Mouse (Mus musculus) kidney, embryonic 14.5 days (tissue): ENCODE measurements around the gene Crebbp. TPM values are rescaled to one million over a fixed set of nuclear protein-coding genes. Genes with fewer than 3 reads are reported as not detected.
A peak's percentile ranks its signal among the peaks of the same experiment; 100 is the strongest.

Experiments
- ATAC-seq: fragments of 200-750 bp; cut with Nextera tagmentation; 2 replicates; pipeline ENCODE4 v1.8.0; 2017; ENCODE audit warnings: moderate number of reproducible peaks, mild to moderate bottlenecking, moderate TSS enrichment, moderate library complexity; ENCODE audit not compliant: low FRiP score, low TSS enrichment
- H3K27ac ChIP-seq: fragments of 300-500 bp; sonication (generic); 2 replicates; pipeline ENCODE4 v1.5.1; 2014; ENCODE audit warnings: low read depth, mild to moderate bottlenecking, low read length, moderate library complexity, mixed read lengths
- H3K27me3 ChIP-seq: fragments of 300-500 bp; sonication (generic); 2 replicates; pipeline ENCODE4 v1.6.1; 2014; ENCODE audit warnings: mild to moderate bottlenecking, low read length; ENCODE audit not compliant: control insufficient read depth, insufficient read depth
- H3K36me3 ChIP-seq: fragments of 300-500 bp; sonication (generic); 2 replicates; pipeline ENCODE4 v1.6.1; 2014; ENCODE audit warnings: low read length, mixed read lengths; ENCODE audit not compliant: control insufficient read depth, insufficient read depth
- H3K4me1 ChIP-seq: fragments of 300-500 bp; sonication (generic); 2 replicates; pipeline ENCODE4 v1.6.1; 2014; ENCODE audit warnings: low read length, mixed read lengths; ENCODE audit not compliant: control insufficient read depth, insufficient read depth
- H3K4me2 ChIP-seq: fragments of 300-500 bp; sonication (generic); replicated peaks from 2 replicates; pipeline ENCODE4 v1.6.1; 2014; ENCODE audit warnings: low read depth, mild to moderate bottlenecking, low read length
- H3K4me3 ChIP-seq: fragments of 300-500 bp; sonication (generic); 2 replicates; pipeline ENCODE4 v1.5.1; 2014; ENCODE audit warnings: mild to moderate bottlenecking, low read length
- H3K9ac ChIP-seq: fragments of 300-500 bp; sonication (generic); 2 replicates; pipeline ENCODE4 v1.6.1; 2014; ENCODE audit warnings: low read depth, mild to moderate bottlenecking, low read length, moderate library complexity
- H3K9me3 ChIP-seq: fragments of 300-500 bp; sonication (generic); 2 replicates; pipeline ENCODE4 v1.6.1; 2016; ENCODE audit warnings: low read length; ENCODE audit not compliant: control insufficient read depth
- WGBS: fragments of 180-500 bp; shearing (Covaris S2); extraction: QIAGEN DNeasy Blood & Tissue Kit; methylation state at CpG from one replicate; pipeline ENCODE4 v1.1.7; 2014; 5-methylcytosine and 5-hydroxymethylcytosine counted together
- polyA plus RNA-seq: library from polyadenylated mRNA; unstranded; fragments of >200 nt; fragmentation: Nextera tagmentation; extraction: Ambion mirVana; gene quantifications from 2 replicates; pipeline ENCODE4 v1.2.1, GENCODE M21; 2014

Gene Crebbp
- polyA plus RNA-seq, 1 experiment from 2014 or later: 55.0 TPM

DNA sequence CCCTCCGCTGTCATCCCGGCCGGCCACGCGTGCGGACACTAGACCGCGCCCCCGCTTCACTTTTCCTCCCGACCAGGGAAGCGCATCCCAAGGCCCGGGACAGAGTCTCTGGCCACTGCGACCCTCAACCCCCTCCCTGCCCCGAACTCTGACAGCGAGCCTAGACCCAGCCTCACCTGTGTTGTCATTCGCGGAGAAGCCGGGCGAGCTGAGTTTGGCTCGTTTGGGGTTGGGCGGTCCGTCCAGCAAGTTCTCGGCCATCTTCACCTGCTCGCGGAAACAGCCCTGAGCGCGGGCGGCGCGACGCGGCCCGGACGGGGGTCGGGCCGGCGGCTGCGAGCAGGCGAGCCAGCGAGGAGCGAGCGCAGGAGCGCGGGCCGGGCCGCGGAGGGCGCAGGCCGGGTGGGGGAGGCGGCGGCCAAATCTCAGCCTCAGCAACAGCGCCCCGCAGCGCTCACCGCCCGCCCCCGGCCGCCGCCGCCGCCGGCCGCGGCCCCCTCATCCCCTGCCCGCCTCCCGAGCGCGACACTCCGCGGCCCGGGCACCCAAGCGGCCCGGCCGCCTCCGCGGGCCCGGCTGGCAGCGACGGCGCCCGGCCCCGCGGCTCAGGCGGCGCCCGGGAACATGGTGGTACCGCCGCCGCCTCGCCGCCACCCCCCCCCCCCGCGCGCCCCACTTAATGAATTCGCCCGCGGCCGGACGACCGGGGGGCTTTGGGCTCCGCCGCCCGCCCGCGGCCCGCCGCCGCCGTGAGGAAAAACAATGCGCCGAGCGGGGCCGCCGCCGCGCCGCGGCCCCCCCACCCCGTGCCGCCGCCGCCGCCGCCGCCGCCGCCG, 616 bp downstream of the Crebbp start:
- H3K27me3 ChIP-seq: no peaks in the 10 kb centered on the region
- H3K4me2 ChIP-seq: peak overlapping the region; percentile 44
- peak overlapping the region; percentile 98 for H3K4me3 ChIP-seq
- H3K36me3 ChIP-seq: peaks cover 6% of the 10 kb centered on the region; the same call in 1 of the 2 replicates
- no peaks in the 10 kb centered on the region for H3K9me3 ChIP-seq
- WGBS: under 1% methylated on average over 69 of the region's 128 CpGs
- peak overlapping the region; percentile 98 for H3K9ac ChIP-seq
- ATAC-seq: peak; percentile 76
- peak overlapping the region; percentile 86; the same call in 1 of the 2 replicates for H3K27ac ChIP-seq
- H3K4me1 ChIP-seq: peaks cover 16% of the 10 kb centered on the region

DNA sequence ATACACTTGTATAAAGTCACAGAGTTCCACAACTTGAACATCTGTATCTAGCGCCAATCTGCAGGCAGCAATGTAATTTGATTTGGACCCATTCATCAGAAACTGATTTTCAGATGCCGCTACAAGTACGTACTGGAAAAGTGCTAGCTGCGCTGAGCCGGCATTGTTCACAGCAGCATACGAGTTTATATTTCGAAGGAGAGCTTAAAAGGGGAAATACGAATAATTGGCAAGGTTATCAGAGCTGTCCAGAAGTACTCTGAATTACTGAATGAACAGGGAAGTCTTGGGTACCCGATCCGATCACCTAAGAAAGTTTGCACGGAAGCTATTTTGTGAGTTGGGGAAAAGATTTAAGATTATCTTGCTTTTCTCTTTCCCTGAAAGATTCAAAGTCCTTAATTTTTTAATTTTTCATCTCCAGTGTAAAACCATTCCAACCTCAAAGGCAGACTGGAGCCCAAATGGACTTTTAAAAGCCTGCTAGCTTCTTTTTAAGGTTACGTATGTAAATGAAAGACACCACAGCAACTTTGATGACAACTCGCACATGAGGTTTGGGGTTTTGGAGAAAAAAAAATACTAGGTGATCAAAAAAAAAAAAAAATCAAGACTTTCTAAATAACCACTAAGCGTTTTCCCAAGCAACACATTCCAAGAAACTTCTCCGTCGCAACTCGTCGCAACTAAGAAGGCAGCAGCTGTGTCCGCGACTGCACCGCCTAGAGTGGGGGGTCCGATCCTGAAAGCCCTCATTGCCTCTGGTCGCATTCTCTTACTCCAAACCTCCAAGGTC, 1.4 kb downstream of the Crebbp start:
- Histone ChIP-seq H3K27me3 (no peaks in the 10 kb centered on the region), H3K4me1 (peaks cover 16% of the 10 kb centered on the region), H3K27ac (no peak overlapping the region; the same call in 1 of the 2 replicates), H3K36me3 (peaks cover 13% of the 10 kb centered on the region; the same call in 1 of the 2 replicates), H3K4me3 (peak overlapping the region; percentile 98), H3K4me2 (peak overlapping the region; percentile 44), H3K9me3 (no peaks in the 10 kb centered on the region), H3K9ac (peak overlapping the region; percentile 98)
- ATAC-seq: no peak
- WGBS: 5% methylated on average over 23 of the region's 23 CpGs

DNA sequence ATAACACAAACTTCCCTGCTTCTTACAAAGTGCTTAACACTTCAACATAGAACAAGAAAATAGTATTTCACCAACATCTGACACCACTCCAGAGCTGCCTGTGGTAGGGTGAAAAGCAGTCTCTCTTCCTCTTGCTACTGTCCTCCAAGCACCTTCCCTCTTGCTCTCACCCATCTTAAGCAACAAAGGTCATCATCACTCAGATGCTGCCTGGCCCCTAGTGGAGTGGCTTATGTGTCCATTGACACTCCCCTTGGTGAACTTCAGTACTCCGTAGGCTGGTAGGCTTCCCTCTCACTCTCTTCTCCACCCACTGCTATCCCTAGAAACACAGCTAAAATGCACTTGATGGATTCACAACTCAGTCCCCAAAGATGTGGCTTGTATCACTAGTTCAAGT, 3.5 kb downstream of the Crebbp start:
- ATAC-seq: no peak
- Histone ChIP-seq H3K36me3 (peaks cover 17% of the 10 kb centered on the region; the same call in 1 of the 2 replicates), H3K9ac (no peak overlapping the region), H3K9me3 (no peaks in the 10 kb centered on the region), H3K27me3 (no peaks in the 10 kb centered on the region), H3K27ac (no peak overlapping the region), H3K4me3 (no peak overlapping the region), H3K4me1 (peaks cover 16% of the 10 kb centered on the region), H3K4me2 (no peak overlapping the region)
- 68% methylated on average over 1 of the region's 1 CpGs for WGBS

DNA sequence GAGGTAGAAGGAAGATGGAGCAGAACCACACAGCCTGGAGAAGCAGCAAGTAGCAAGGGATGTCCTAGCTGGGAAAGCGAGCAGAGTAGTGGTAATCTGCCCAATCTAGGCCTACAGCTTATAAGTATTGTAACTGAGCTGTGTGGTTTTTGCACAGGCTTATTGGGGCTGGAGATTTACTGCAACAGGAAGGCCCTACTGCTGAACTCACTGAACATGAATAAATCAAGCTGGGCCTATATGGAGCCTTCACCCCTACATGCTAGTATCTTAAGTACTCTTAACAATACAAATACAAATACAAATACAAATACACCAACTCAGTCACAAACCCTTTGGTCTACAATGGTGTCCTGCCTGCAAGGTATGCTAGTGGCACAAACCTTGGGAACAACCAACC, 10.2 kb downstream of the Crebbp start:
- no peak for ATAC-seq
- no peaks in the 10 kb centered on the region for H3K27me3 ChIP-seq
- no peaks in the 10 kb centered on the region for H3K9me3 ChIP-seq
- H3K9ac ChIP-seq: no peak overlapping the region
- peaks cover 19% of the 10 kb centered on the region; the same call in 1 of the 2 replicates for H3K4me1 ChIP-seq
- H3K4me3 ChIP-seq: no peak overlapping the region
- H3K4me2 ChIP-seq: no peak overlapping the region
- no peak overlapping the region for H3K27ac ChIP-seq
- 77% methylated on average over 1 of the region's 1 CpGs for WGBS
- peaks cover 16% of the 10 kb centered on the region; the same call in 1 of the 2 replicates for H3K36me3 ChIP-seq

DNA sequence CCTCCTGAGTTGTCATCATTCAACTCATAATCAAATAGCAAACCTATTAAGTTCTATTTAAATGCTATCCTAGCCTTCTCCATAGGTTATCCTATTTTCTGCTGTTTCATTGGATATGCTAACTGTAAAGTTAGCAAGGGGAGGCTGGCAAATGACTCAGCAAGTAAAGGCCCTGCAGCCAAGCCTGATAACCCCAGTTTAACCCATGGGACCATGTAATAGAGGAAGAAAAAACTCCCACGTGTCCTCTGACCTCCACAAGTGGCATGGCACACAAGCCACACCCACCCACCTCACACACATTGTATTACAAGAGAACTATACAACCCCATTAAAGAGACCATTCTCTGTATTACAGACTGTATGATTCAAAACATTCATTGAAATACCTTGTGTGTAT, 13.8 kb downstream of the Crebbp start:
- Histone ChIP-seq H3K4me1 (peaks cover 16% of the 10 kb centered on the region; the same call in 1 of the 2 replicates), H3K27ac (no peak overlapping the region), H3K4me3 (no peak overlapping the region), H3K36me3 (no peaks in the 10 kb centered on the region; the same call in 1 of the 2 replicates), H3K9me3 (no peaks in the 10 kb centered on the region), H3K27me3 (no peaks in the 10 kb centered on the region), H3K4me2 (no peak overlapping the region), H3K9ac (no peak overlapping the region)
- ATAC-seq: no peak
- 52% methylated on average over 1 of the region's 1 CpGs for WGBS

DNA sequence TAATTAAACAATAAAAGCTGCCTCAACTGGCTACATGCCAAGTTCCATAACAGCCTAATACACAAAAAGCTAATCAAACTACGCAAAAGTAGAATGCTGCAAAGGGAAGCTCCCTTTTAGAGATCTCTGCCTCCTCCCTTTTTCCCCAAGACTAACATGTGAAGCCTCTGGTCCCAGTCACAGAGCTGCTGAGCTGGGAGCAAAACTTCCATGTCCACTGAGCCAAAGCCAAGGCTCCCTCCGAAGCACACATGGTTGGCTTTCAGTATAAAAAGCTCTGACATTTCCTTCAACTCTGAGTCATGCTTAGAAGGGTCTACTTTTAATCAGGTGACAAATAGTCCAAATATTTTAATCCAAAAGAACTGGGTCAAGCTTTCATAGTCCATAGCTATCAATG, 14.2 kb downstream of the Crebbp start:
- Histone ChIP-seq H3K9ac (no peak overlapping the region), H3K27ac (no peak overlapping the region), H3K27me3 (no peaks in the 10 kb centered on the region), H3K4me3 (no peak overlapping the region), H3K4me1 (peaks cover 16% of the 10 kb centered on the region; the same call in 1 of the 2 replicates), H3K36me3 (no peaks in the 10 kb centered on the region; the same call in 1 of the 2 replicates), H3K9me3 (no peaks in the 10 kb centered on the region), H3K4me2 (no peak overlapping the region)
- no peak for ATAC-seq
- 75% methylated on average over 2 of the region's 2 CpGs for WGBS

DNA sequence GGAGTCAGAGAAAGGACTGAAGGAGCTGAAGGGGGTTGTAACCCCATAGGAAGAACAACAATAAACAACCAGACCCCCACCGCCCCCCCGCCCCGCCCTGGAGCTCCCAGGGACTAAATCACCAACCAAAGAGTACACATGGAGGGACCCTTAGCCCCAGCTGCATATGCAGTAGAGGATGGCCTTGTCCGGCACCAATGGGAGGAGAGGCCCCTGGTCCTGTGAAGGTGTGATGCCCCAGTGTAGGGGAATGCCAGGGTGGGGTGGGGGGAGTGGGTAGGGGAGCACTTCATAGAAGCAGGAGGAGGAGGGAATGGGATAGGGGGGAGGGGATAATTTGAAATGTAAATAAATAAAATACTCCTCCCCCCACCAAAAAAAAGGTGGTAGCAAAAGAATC, 15.8 kb downstream of the Crebbp start:
- Histone ChIP-seq H3K9me3 (no peaks in the 10 kb centered on the region), H3K27me3 (no peaks in the 10 kb centered on the region), H3K4me1 (peaks cover 7% of the 10 kb centered on the region; the same call in 1 of the 2 replicates), H3K9ac (no peak overlapping the region), H3K27ac (no peak overlapping the region), H3K36me3 (no peaks in the 10 kb centered on the region), H3K4me2 (no peak overlapping the region), H3K4me3 (no peak overlapping the region)
- ATAC-seq: no peak; the same call in 1 of the 2 replicates
- WGBS: 87% methylated on average over 4 of the region's 4 CpGs

DNA sequence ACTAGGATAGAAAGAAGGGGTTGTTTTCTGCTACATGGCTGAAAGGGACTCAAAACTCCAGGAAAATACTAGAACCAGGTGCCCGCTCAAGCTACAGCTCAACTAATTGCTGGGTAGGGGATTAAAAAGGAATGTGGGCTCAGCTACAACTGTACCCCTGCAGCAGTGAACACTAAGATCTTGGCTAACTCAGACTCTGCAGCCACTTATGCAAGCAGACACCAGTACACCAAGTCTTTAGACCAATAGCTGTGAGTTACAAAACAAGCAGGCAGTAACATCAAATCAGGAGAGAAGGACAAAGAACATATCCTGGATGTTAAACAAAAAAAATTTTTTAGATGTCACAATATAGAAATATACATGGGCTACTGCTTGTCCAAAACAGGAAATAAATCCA, 23.6 kb downstream of the Crebbp start:
- WGBS: 95% methylated on average over 1 of the region's 1 CpGs
- no peak for ATAC-seq

More for the DNA sequence above, 23.6 kb downstream of the Crebbp start:
- no peak overlapping the region for H3K27ac ChIP-seq
- H3K36me3 ChIP-seq: no peaks in the 10 kb centered on the region
- no peak overlapping the region for H3K9ac ChIP-seq
- H3K9me3 ChIP-seq: no peaks in the 10 kb centered on the region
- H3K27me3 ChIP-seq: no peaks in the 10 kb centered on the region
- H3K4me3 ChIP-seq: no peak overlapping the region
- no peaks in the 10 kb centered on the region for H3K4me1 ChIP-seq
- H3K4me2 ChIP-seq: no peak overlapping the region
